Mouse (Mus musculus) neural tube, embryonic 13.5 days (tissue): ENCODE results near the gene Insrr. TPM values are rescaled to one million over a fixed set of nuclear protein-coding genes. Genes with fewer than 3 reads are reported as not detected.

ENCODE experiments used
- ATAC-seq: fragments of 200-750 bp; cut with Nextera tagmentation; 2 replicates; pipeline ENCODE4 v1.8.0; 2017; ENCODE audit warnings: low read depth, mild to moderate bottlenecking, moderate TSS enrichment, moderate library complexity
- H3K27ac ChIP-seq: fragments of 300-500 bp; sonication (generic); replicated peaks from 2 replicates; pipeline ENCODE4 v1.5.1; 2015; ENCODE audit warnings: moderate library complexity, mild to moderate bottlenecking, inconsistent platforms
- H3K27me3 ChIP-seq: fragments of 300-500 bp; sonication (generic); 2 replicates; pipeline ENCODE4 v1.6.1; 2015; ENCODE audit warnings: mild to moderate bottlenecking, inconsistent platforms
- H3K36me3 ChIP-seq: fragments of 300-500 bp; sonication (generic); 2 replicates; pipeline ENCODE4 v1.6.1; 2015; ENCODE audit warnings: mild to moderate bottlenecking, inconsistent platforms
- H3K4me1 ChIP-seq: fragments of 300-500 bp; sonication (generic); replicated peaks from 2 replicates; pipeline ENCODE4 v1.6.1; 2015; ENCODE audit warnings: inconsistent platforms
- H3K4me2 ChIP-seq: fragments of 300-500 bp; sonication (generic); 2 replicates; pipeline ENCODE4 v1.6.1; 2015; ENCODE audit warnings: inconsistent platforms, mild to moderate bottlenecking, moderate library complexity
- H3K4me3 ChIP-seq: fragments of 300-500 bp; sonication (generic); 2 replicates; pipeline ENCODE4 v1.5.1; 2015; ENCODE audit warnings: mild to moderate bottlenecking, inconsistent platforms
- H3K9ac ChIP-seq: fragments of 300-500 bp; sonication (generic); 2 replicates; pipeline ENCODE4 v1.6.1; 2015; ENCODE audit warnings: moderate library complexity, mild to moderate bottlenecking, inconsistent platforms
- H3K9me3 ChIP-seq: fragments of 300-500 bp; sonication (generic); 2 replicates; pipeline ENCODE4 v1.6.1; 2016; ENCODE audit warnings: inconsistent platforms
- WGBS: fragments of 180-500 bp; shearing (Covaris S2); methylation state at CpG from one replicate; pipeline ENCODE4 v1.1.7; 2015; 5-methylcytosine and 5-hydroxymethylcytosine counted together
- polyA plus RNA-seq: library from polyadenylated mRNA; unstranded; fragments of >200 nt; fragmentation: Nextera tagmentation; extraction: Ambion mirVana; gene quantifications from 2 replicates; pipeline ENCODE4 v1.2.1, GENCODE M21; 2015

The Insrr gene
- polyA plus RNA-seq = 3.4 and 5.4 TPM in 2 replicates

- Histone ChIP-seq H3K9me3 (no peaks in the 10 kb centered on the region), H3K27ac (no peak within 1 kb of the TSS), H3K9ac (peak within 1 kb of the TSS; percentile 66), H3K36me3 (no peaks in the 10 kb centered on the region), H3K4me2 (peak within 1 kb of the TSS; percentile 57), H3K4me3 (peak within 1 kb of the TSS; percentile 39), H3K27me3 (peaks cover 100% of the 10 kb centered on the region), H3K4me1 (peaks cover 38% of the 10 kb centered on the region)
- ATAC-seq = no peak
- WGBS = under 1% methylated on average over 29 of the region's 29 CpGs
Observed at GRCm38 (mm10) chr3:87796736-87797334, at the start of gene Insrr. Gene Insrr, plus strand, starts transcription at chr3:87796951.

- Histone ChIP-seq H3K27ac (no peak within 1 kb of the TSS), H3K4me1 (peaks cover 14% of the 10 kb centered on the region), H3K4me3 (no peak within 1 kb of the TSS), H3K9me3 (no peaks in the 10 kb centered on the region), H3K36me3 (no peaks in the 10 kb centered on the region), H3K9ac (no peak within 1 kb of the TSS; the same call in 1 of the 2 replicates), H3K4me2 (no peak within 1 kb of the TSS), H3K27me3 (no peaks in the 10 kb centered on the region)
- no peak for ATAC-seq
- 37% methylated on average over 13 of the region's 13 CpGs for WGBS
Observed at GRCm38 (mm10) chr3:87748431-87748830, 48.3 kb upstream of the Insrr start, which contains the start of gene Lrrc71. Gene Lrrc71, minus strand, starts transcription at chr3:87748625.

GRCm38 (mm10) chr3:87749036-87749435, 47.7 kb upstream of the Insrr start:
- 14% methylated on average over 5 of the region's 5 CpGs for WGBS
- no peak overlapping the region for H3K27ac ChIP-seq
- no peak for ATAC-seq
- no peaks in the 10 kb centered on the region for H3K9me3 ChIP-seq
- peaks cover 14% of the 10 kb centered on the region for H3K4me1 ChIP-seq
- no peak overlapping the region for H3K4me2 ChIP-seq
- H3K27me3 ChIP-seq = 0 out of 2 replicates have a peak, but pooled peaks cover 1% of the 10 kb centered on the region
- no peak overlapping the region; the same call in 1 of the 2 replicates for H3K9ac ChIP-seq
- H3K4me3 ChIP-seq = no peak overlapping the region
- no peaks in the 10 kb centered on the region for H3K36me3 ChIP-seq

- Histone ChIP-seq H3K9ac (no peak overlapping the region), H3K4me1 (peaks cover 11% of the 10 kb centered on the region), H3K4me2 (no peak overlapping the region), H3K4me3 (no peak overlapping the region), H3K27ac (no peak overlapping the region), H3K27me3 (peaks cover 9% of the 10 kb centered on the region), H3K9me3 (no peaks in the 10 kb centered on the region), H3K36me3 (no peaks in the 10 kb centered on the region)
- ATAC-seq = no peak
- 92% methylated on average over 12 of the region's 12 CpGs for WGBS
Observed at GRCm38 (mm10) chr3:87749977-87750376, 46.8 kb upstream of the Insrr start.

- no peak overlapping the region for H3K9ac ChIP-seq
- H3K4me3 ChIP-seq = no peak overlapping the region
- H3K36me3 ChIP-seq = no peaks in the 10 kb centered on the region
- H3K4me1 ChIP-seq = peaks cover 10% of the 10 kb centered on the region
- no peaks in the 10 kb centered on the region for H3K9me3 ChIP-seq
- H3K27ac ChIP-seq = no peak overlapping the region
- peaks cover 23% of the 10 kb centered on the region for H3K27me3 ChIP-seq
- H3K4me2 ChIP-seq = no peak overlapping the region
- 95% methylated on average over 3 of the region's 3 CpGs for WGBS
- no peak for ATAC-seq
Observed at GRCm38 (mm10) chr3:87752567-87752966, 44.2 kb upstream of the Insrr start.

GRCm38 (mm10) chr3:87753829-87754228, 42.9 kb upstream of the Insrr start:
- no peak overlapping the region for H3K27ac ChIP-seq
- no peaks in the 10 kb centered on the region for H3K36me3 ChIP-seq
- H3K27me3 ChIP-seq = peaks cover 23% of the 10 kb centered on the region
- H3K4me2 ChIP-seq = no peak overlapping the region
- H3K4me1 ChIP-seq = peaks cover 7% of the 10 kb centered on the region
- 85% methylated on average over 13 of the region's 13 CpGs for WGBS
- H3K4me3 ChIP-seq = no peak overlapping the region
- ATAC-seq = no peak
- no peak overlapping the region for H3K9ac ChIP-seq
- H3K9me3 ChIP-seq = no peaks in the 10 kb centered on the region

- Histone ChIP-seq H3K4me1 (peaks cover 7% of the 10 kb centered on the region), H3K4me2 (peak overlapping the region; percentile 51), H3K36me3 (no peaks in the 10 kb centered on the region), H3K27me3 (peaks cover 23% of the 10 kb centered on the region), H3K27ac (no peak overlapping the region), H3K9ac (peak overlapping the region; percentile 60), H3K9me3 (no peaks in the 10 kb centered on the region), H3K4me3 (peak overlapping the region; percentile 28)
- ATAC-seq = peak; percentile 90
- 4% methylated on average over 24 of the region's 24 CpGs for WGBS
Observed at GRCm38 (mm10) chr3:87755964-87756363, 40.8 kb upstream of the Insrr start.

GRCm38 (mm10) chr3:87756488-87756887, 40.3 kb upstream of the Insrr start:
- Histone ChIP-seq H3K36me3 (no peaks in the 10 kb centered on the region), H3K9ac (peak overlapping the region; percentile 60), H3K4me1 (peaks cover 7% of the 10 kb centered on the region), H3K27ac (no peak overlapping the region), H3K27me3 (peaks cover 23% of the 10 kb centered on the region), H3K4me3 (peak overlapping the region; percentile 28), H3K4me2 (peak overlapping the region; percentile 51), H3K9me3 (no peaks in the 10 kb centered on the region)
- 44% methylated on average over 20 of the region's 20 CpGs for WGBS
- ATAC-seq = peak; percentile 32; the same call in 1 of the 2 replicates

- 33% methylated on average over 4 of the region's 5 CpGs for WGBS
- H3K27me3 ChIP-seq = peaks cover 23% of the 10 kb centered on the region
- no peak overlapping the region for H3K27ac ChIP-seq
- no peak for ATAC-seq
- no peak overlapping the region for H3K9ac ChIP-seq
- H3K4me2 ChIP-seq = no peak overlapping the region
- no peak overlapping the region for H3K4me3 ChIP-seq
- peaks cover 14% of the 10 kb centered on the region for H3K4me1 ChIP-seq
- no peaks in the 10 kb centered on the region for H3K36me3 ChIP-seq
- no peaks in the 10 kb centered on the region for H3K9me3 ChIP-seq
Observed at GRCm38 (mm10) chr3:87758641-87759040, 38.1 kb upstream of the Insrr start.

- no peaks in the 10 kb centered on the region for H3K36me3 ChIP-seq
- H3K9ac ChIP-seq = no peak overlapping the region
- H3K4me3 ChIP-seq = no peak overlapping the region
- H3K27ac ChIP-seq = no peak overlapping the region
- 78% methylated on average over 20 of the region's 20 CpGs for WGBS
- H3K4me1 ChIP-seq = peaks cover 21% of the 10 kb centered on the region
- no peaks in the 10 kb centered on the region for H3K9me3 ChIP-seq
- H3K4me2 ChIP-seq = no peak overlapping the region
- H3K27me3 ChIP-seq = peaks cover 26% of the 10 kb centered on the region
- ATAC-seq = no peak
Observed at GRCm38 (mm10) chr3:87761408-87762375, 35.1 kb upstream of the Insrr start.

GRCm38 (mm10) chr3:87763202-87763601, 33.5 kb upstream of the Insrr start:
- Histone ChIP-seq H3K4me2 (peak overlapping the region; percentile 39; the same call in 1 of the 2 replicates), H3K4me1 (peaks cover 27% of the 10 kb centered on the region), H3K36me3 (no peaks in the 10 kb centered on the region), H3K27ac (peak overlapping the region; percentile 67), H3K27me3 (peaks cover 34% of the 10 kb centered on the region), H3K9me3 (no peaks in the 10 kb centered on the region), H3K9ac (no peak overlapping the region), H3K4me3 (no peak overlapping the region)
- WGBS = 59% methylated on average over 4 of the region's 4 CpGs
- ATAC-seq = no peak

GRCm38 (mm10) chr3:87763683-87764289, 33.0 kb upstream of the Insrr start:
- Histone ChIP-seq H3K9ac (peak overlapping the region; percentile 50), H3K4me2 (peak overlapping the region; percentile 39), H3K4me1 (peaks cover 28% of the 10 kb centered on the region), H3K9me3 (no peaks in the 10 kb centered on the region), H3K27me3 (peaks cover 40% of the 10 kb centered on the region), H3K36me3 (no peaks in the 10 kb centered on the region), H3K4me3 (no peak overlapping the region), H3K27ac (peak overlapping the region; percentile 67)
- 15% methylated on average over 15 of the region's 15 CpGs for WGBS
- peak; percentile 35; the same call in 1 of the 2 replicates for ATAC-seq
